Mouse (Mus musculus) left cerebral cortex, postnatal 14 days (tissue): Measurements from ENCODE around the gene Col16a1. TPM values are rescaled to one million over a fixed set of nuclear protein-coding genes. Genes with fewer than 3 reads are reported as not detected.

ENCODE experiments used
- DNase-seq, 2 experiments: peaks; one replicate each; pipeline ENCODE4 v3.0.0; 2021 to 2022; ENCODE audit warnings: low spot score in 2 of 2, mixed read lengths in 1 of 2
- intact Hi-C: fragments of 180-260 bp; cut with DNase I; formaldehyde crosslinking; loops from one replicate; pipeline ENCODE4 v1.15.1; 2025
- total RNA-seq, 2 experiments: library from RNA; stranded (reverse); gene quantifications; 2 replicates each; pipeline ENCODE4 v1.2.3; 2021

The Col16a1 gene
- total RNA-seq, 2 experiments from 2014 or later: 12.2 to 17.8 TPM

GRCm38 (mm10) chr4:130039351-130039750 lies 8.3 kb upstream of the Col16a1 start:
- no peak for DNase-seq
- intact Hi-C loops: no loop called here

DNA sequence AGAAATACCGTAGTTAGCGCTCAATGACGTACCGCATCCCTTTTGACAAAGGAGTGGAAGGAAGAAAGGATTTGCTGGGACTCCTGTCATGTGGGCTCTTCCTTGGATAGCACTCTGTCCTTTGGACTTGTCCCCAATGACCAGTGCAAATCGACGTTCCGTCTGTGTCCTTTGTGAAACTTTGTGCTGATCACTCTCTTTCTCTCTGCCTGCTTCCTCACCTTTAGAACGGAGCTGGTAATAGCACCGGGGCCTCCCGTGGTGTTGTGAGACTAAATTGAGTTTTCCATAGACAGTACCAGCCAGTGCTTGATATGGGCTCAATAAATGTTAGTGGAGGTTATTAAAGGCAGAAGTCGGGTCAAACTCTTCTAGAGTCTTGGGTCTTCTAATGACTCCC lies 6.6 kb upstream of the Col16a1 start:
- DNase-seq: no peak
- intact Hi-C loops: no loop called here

GRCm38 (mm10) chr4:130044211-130044610 lies 3.4 kb upstream of the Col16a1 start:
- DNase-seq: no peak
- intact Hi-C loops: no loop called here

- DNase-seq: no peak
Observed at GRCm38 (mm10) chr4:130045609-130046008, 2.0 kb upstream of the Col16a1 start.

DNA sequence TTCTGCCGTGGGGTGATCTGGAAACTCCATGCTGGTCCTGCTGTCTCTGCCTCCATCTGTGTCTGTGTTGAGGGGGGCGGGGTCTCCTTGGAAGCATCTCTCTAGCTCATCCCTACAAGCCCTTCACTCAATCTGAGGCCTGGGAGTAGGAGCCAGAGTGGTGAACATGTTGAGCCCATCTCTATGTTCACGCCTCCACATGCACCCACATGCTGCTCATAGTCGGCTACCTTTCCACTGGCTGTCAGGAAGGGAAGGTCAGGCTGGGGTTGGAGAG lies 501 bp downstream of the Col16a1 start:
- intact Hi-C loops: no loop called here
- DNase-seq: no peak

More at GRCm38 (mm10) chr4:130045609-130046008, 2.0 kb upstream of the Col16a1 start:
- intact Hi-C loops: no loop called here

DNA sequence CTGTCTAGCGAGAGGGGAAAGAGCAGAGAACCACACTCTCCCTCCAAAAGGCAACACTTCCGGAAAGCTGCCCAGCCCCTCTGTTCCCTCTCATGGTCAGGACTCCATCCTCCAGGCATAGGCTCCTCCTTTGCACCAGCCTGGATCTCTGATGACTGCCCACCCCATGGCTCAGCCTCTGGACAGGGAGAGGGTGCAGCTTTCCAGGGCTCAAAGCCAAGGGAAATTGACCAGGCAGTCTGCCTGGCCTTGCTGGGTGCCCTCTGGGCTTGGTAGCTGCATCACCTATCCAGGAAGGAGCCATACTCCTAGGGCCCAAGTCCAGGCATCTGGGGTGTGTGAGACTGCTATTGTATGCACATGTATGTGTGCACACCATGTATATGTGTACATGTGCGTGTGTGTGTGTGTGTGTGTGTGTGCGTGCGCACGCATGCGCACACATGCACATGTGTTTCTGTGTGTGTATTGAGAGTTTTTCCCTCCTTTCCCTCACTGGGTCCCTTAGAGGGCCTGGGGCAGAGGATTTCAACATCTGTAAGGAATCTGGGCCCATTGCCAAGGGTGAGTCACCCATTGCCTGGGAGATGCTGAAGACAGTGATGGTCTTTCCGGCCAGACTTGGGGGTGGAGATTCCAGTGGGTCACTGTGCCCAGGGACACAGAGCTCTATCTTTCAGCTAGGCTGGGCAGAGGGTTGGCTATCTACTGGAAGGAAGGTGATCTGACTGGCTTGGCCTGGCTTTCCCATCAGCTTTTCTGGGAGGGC lies 2.6 kb downstream of the Col16a1 start:
- intact Hi-C loops: no loop called here
- no peak for DNase-seq

GRCm38 (mm10) chr4:130052283-130052682 lies 4.6 kb downstream of the Col16a1 start:
- intact Hi-C loops: no loop called here
- no peak for DNase-seq

DNA sequence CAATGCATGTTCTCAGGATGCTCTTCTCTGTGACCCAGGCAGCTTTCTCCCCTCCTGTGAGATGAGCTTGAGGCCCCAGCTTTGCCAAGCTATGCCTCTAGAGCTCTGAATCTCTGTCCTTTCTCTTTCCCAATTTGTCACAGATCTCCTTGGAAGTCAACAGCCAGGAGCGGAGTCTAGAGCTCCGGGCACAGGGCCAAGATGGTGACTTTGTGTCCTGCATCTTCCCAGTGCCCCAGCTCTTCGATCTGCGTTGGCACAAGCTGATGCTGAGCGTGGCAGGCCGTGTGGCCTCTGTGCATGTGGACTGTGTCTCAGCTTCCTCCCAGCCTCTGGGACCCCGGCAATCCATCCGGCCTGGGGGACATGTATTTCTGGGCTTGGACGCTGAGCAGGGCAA lies 5.5 kb downstream of the Col16a1 start:
- no peak for DNase-seq
- intact Hi-C loops: no loop called here

- no peak for DNase-seq
- intact Hi-C loops: no loop called here
Observed at GRCm38 (mm10) chr4:130054727-130055126, 7.1 kb downstream of the Col16a1 start.

- intact Hi-C loops: no loop called here
- no peak for DNase-seq
Observed at GRCm38 (mm10) chr4:130055160-130056010, 7.7 kb downstream of the Col16a1 start.

- intact Hi-C loops: no loop called here
- no peak for DNase-seq
Observed at GRCm38 (mm10) chr4:130056011-130056322, 8.3 kb downstream of the Col16a1 start.

DNA sequence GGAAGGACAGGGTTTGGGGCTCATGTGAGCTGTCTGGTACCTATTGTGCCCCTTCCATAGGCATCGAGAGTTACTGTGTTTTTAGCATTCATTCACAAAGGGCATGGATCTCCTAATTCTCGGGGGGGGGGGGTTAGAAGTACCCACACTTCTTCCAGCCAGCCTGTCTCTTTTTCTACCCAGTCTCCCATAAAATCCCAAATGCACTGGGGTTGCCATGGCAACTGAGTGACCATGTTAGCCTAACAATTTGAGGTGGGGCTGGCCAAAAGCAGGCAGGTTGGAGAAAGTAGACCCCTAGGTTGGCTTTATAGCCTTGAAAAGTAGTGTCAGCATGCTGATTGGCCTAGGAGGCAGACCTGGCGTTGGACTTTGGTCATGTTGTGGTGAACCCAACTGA lies 8.8 kb downstream of the Col16a1 start:
- DNase-seq: no peak
- intact Hi-C loops: no loop called here

- DNase-seq: peak in 1 of 2 experiments; percentile 68
- intact Hi-C loops: no loop called here
Observed at GRCm38 (mm10) chr4:130060937-130061336, 13.3 kb downstream of the Col16a1 start.

DNA sequence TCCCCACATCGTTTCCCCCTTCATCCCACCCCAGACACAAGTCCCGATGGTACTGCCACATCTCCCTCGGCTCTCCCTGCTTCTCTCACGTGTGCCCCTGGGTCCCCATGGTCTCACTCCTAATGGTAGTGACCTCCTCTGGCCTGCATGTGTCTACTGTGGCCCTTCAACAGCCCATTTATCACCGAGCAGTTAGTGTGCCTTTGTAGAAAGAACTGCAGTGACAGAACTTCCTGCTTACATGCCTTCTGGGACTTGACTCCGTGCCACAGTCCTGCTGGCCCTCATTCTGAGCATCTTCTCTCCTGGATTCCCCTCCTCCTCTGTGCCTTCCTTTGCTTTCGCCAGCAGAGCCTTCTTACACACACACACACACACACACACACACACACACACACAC lies 15.6 kb downstream of the Col16a1 start:
- no peak for DNase-seq
- intact Hi-C loops: no loop called here

GRCm38 (mm10) chr4:130066816-130067215 lies 19.2 kb downstream of the Col16a1 start:
- intact Hi-C loops: no loop called here
- DNase-seq: no peak

- no peak for DNase-seq
- intact Hi-C loops: no loop called here
Observed at GRCm38 (mm10) chr4:130070523-130070922, 22.9 kb downstream of the Col16a1 start.

GRCm38 (mm10) chr4:130071758-130072157 lies 24.1 kb downstream of the Col16a1 start:
- DNase-seq: no peak
- intact Hi-C loops: no loop called here

DNA sequence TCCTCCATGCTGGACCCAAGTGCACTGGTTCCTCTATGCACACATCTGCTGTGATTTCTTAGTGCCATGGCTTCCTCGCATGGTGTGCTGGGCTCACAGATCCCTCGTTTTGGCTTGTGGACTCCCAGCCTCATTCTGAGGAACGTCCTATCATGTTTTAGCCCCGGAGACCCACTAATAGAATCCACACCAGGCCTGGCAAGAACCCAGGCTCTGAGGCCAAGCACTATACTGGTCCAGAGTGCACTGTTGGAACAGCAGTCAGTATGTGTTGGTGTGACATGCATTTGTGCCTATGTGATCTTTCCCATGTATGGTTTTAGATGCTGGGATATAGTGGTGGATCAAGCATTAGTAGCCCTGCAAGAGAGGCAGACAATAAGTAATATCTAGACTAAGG lies 25.7 kb downstream of the Col16a1 start:
- intact Hi-C loops: no loop called here

DNA sequence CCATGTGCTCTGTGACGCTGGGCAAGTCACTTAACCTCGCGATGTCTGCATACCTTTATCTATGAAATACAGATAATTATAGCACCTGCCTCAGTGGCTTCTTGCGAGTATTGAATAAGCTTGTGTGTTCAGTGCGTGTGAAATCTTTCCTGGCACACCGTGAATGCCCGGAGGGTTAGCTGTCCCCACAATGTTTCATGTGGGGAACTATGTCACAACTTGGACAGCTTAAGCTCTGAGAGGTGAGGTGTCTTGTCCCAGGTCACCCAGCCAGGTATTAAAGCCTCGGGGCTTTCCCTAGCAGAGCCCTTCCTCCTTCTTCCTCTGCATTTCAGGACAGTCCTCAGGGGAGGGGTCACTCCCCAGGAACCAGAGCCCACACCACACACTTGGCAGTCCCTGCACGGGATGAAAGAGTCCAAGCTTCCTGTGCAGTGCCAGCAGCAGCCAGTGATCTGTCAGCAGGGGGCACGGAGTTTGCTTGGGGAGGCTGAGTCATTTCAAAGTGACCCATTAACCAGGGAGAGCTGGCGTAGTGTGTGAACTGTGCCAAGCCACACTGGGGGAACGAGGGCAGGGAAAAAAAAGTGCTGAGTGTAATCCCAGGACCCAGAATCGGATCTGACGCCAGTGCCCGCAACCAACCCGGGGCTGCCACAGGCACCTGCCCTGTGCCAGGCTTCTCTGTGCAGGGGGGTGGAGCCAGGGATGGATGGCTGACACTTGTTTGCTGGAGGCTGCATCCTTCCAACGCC lies 27.3 kb downstream of the Col16a1 start:
- DNase-seq: no peak
- intact Hi-C loops: no loop called here

More for the DNA sequence above, 25.7 kb downstream of the Col16a1 start:
- DNase-seq: no peak

- no peak for DNase-seq
- intact Hi-C loops: no loop called here
Observed at GRCm38 (mm10) chr4:130076856-130077255, 29.2 kb downstream of the Col16a1 start.
